Mouse (Mus musculus) bone marrow macrophage, adult 2 months (primary cell): ENCODE results near the gene Gnas.

Experiments used
- CTCF ChIP-seq: IDR thresholded peaks from 2 replicates; pipeline ENCODE4 v1.5.1; 2012; ENCODE audit warnings: low read depth, mild to moderate bottlenecking, low read length, moderate library complexity
- POLR2A ChIP-seq: IDR thresholded peaks from 2 replicates; pipeline ENCODE4 v1.6.1; 2012; ENCODE audit warnings: mild to moderate bottlenecking, low read depth, low read length, borderline replicate concordance

- TF ChIP-seq CTCF (no peak), POLR2A (no peak)
Measured at GRCm38 (mm10) chr2:174297851-174298250, 13.7 kb downstream of the Gnas start.
